Mouse (Mus musculus) left cerebral cortex, postnatal 4 days (tissue): ENCODE data around the gene Slit1. TPM values are rescaled to one million over a fixed set of nuclear protein-coding genes. Genes with fewer than 3 reads are reported as not detected.
A peak's percentile ranks its signal among the peaks of the same experiment; 100 is the strongest.

Experiments
- DNase-seq: peaks from one replicate; pipeline ENCODE4 v3.0.0-alpha.2; 2022
- intact Hi-C: fragments of 180-260 bp; cut with DNase I; formaldehyde crosslinking; loops from one replicate; pipeline ENCODE4 v1.15.1; 2025
- total RNA-seq, 2 experiments: library from RNA; stranded (reverse); gene quantifications; 2 replicates each; pipeline ENCODE4 v1.2.3; 2021

Gene Slit1
- total RNA-seq, 2 experiments from 2014 or later: 56.8 to 70.8 TPM

- intact Hi-C loops: no loop called here
- peak; percentile 72 for DNase-seq
Measured at GRCm38 (mm10) chr19:41660294-41660998, 83.0 kb downstream of the Slit1 start.

- DNase-seq: no peak
- intact Hi-C loops: no loop called here
Measured at GRCm38 (mm10) chr19:41657446-41657845, 86.0 kb downstream of the Slit1 start.

GRCm38 (mm10) chr19:41656671-41657070 lies 86.8 kb downstream of the Slit1 start:
- intact Hi-C loops: no loop called here
- DNase-seq: no peak

GRCm38 (mm10) chr19:41655970-41656369 lies 87.5 kb downstream of the Slit1 start:
- intact Hi-C loops: no loop called here

GRCm38 (mm10) chr19:41655089-41655783 lies 88.2 kb downstream of the Slit1 start:
- intact Hi-C loops: no loop called here
- DNase-seq: no peak

More at GRCm38 (mm10) chr19:41655970-41656369, 87.5 kb downstream of the Slit1 start:
- peak; percentile 82 for DNase-seq

GRCm38 (mm10) chr19:41651967-41652366 lies 91.5 kb downstream of the Slit1 start:
- DNase-seq: peak; percentile 69
- intact Hi-C loops: no loop called here

- no peak for DNase-seq
Measured at GRCm38 (mm10) chr19:41649394-41649793, 94.1 kb downstream of the Slit1 start.

GRCm38 (mm10) chr19:41646947-41647631 lies 96.4 kb downstream of the Slit1 start:
- intact Hi-C loops: loop anchor here (5.0 kb wide), 1 partner anchor 115 kb away; no protein-coding TSS in a partner anchor
- DNase-seq: peak; percentile 78

More at GRCm38 (mm10) chr19:41649394-41649793, 94.1 kb downstream of the Slit1 start:
- intact Hi-C loops: loop anchor here (5.0 kb wide), 1 partner anchor 113 kb away; no protein-coding TSS in a partner anchor

GRCm38 (mm10) chr19:41643010-41643409 lies 100.5 kb downstream of the Slit1 start:
- intact Hi-C loops: no loop called here

GRCm38 (mm10) chr19:41634999-41635398 lies 108.5 kb downstream of the Slit1 start:
- intact Hi-C loops: no loop called here

More at GRCm38 (mm10) chr19:41643010-41643409, 100.5 kb downstream of the Slit1 start:
- no peak for DNase-seq

GRCm38 (mm10) chr19:41634099-41634498 lies 109.4 kb downstream of the Slit1 start:
- intact Hi-C loops: no loop called here

More at GRCm38 (mm10) chr19:41634999-41635398, 108.5 kb downstream of the Slit1 start:
- peak; percentile 74 for DNase-seq

GRCm38 (mm10) chr19:41629532-41629931 lies 113.9 kb downstream of the Slit1 start:
- intact Hi-C loops: no loop called here
- DNase-seq: peak; percentile 54

More at GRCm38 (mm10) chr19:41634099-41634498, 109.4 kb downstream of the Slit1 start:
- peak; percentile 38 for DNase-seq

- DNase-seq: no peak
Measured at GRCm38 (mm10) chr19:41628970-41629369, 114.5 kb downstream of the Slit1 start.

GRCm38 (mm10) chr19:41620366-41621092 lies 122.9 kb downstream of the Slit1 start:
- intact Hi-C loops: no loop called here

More at GRCm38 (mm10) chr19:41628970-41629369, 114.5 kb downstream of the Slit1 start:
- intact Hi-C loops: no loop called here

GRCm38 (mm10) chr19:41618771-41619385 lies 124.6 kb downstream of the Slit1 start:
- intact Hi-C loops: no loop called here
- DNase-seq: no peak

More at GRCm38 (mm10) chr19:41620366-41621092, 122.9 kb downstream of the Slit1 start:
- no peak for DNase-seq

GRCm38 (mm10) chr19:41618153-41618657 lies 125.3 kb downstream of the Slit1 start:
- DNase-seq: peak; percentile 71
- intact Hi-C loops: no loop called here

GRCm38 (mm10) chr19:41617102-41617501 lies 126.4 kb downstream of the Slit1 start:
- intact Hi-C loops: no loop called here
- DNase-seq: no peak

- intact Hi-C loops: no loop called here
Measured at GRCm38 (mm10) chr19:41616274-41616673, 127.2 kb downstream of the Slit1 start.

GRCm38 (mm10) chr19:41615606-41616224 lies 127.8 kb downstream of the Slit1 start:
- peak; percentile 45 for DNase-seq
- intact Hi-C loops: no loop called here

More at GRCm38 (mm10) chr19:41616274-41616673, 127.2 kb downstream of the Slit1 start:
- no peak for DNase-seq
